Mouse (Mus musculus): Measurements from ENCODE around the gene Dolk. TPM values are rescaled to one million over a fixed set of nuclear protein-coding genes. Genes with fewer than 3 reads are reported as not detected.

The Dolk gene
- polyA plus RNA-seq (2012; rRNA removed) = 20.0 and 22.1 TPM in 2 replicates

GRCm38 (mm10) chr2:30286192-30287026 is at the start of gene Dolk, which contains the start of gene Nup188:
Gene Dolk (minus strand): TSS chr2:30286334.
Gene Nup188 (plus strand): TSS chr2:30286397.
- Histone ChIP-seq H3K4me1 (replicated peaks; ENCODE audit: control insufficient read depth, insufficient read depth, low read length) (peaks cover 17% of the 10 kb centered on the region), H3K36me3 (ENCODE audit: control insufficient read depth, insufficient read depth, low read length) (no peaks in the 10 kb centered on the region), H3K4me3 (ENCODE audit: control insufficient read depth, insufficient read depth, low read length) (peak within 1 kb of the TSS; percentile 80), H3K27me3 (ENCODE audit: control insufficient read depth, insufficient read depth, low read length) (no peaks in the 10 kb centered on the region), H3K27ac (ENCODE audit: control insufficient read depth, insufficient read depth, low read length) (no peak within 1 kb of the TSS)
- WGBS = under 1% methylated on average over 59 of the region's 68 CpGs
- peak; percentile 98 for DNase-seq
- TF ChIP-seq POLR2A (IDR thresholded peaks at IDR 0.05; ENCODE audit: control insufficient read depth, extremely low read depth, insufficient read depth, low read length, poor library complexity) = peak; percentile 86
- TF ChIP-seq CTCF (IDR thresholded peaks at IDR 0.05; ENCODE audit: borderline replicate concordance, control insufficient read depth, extremely low read depth, insufficient read depth, low read length, poor library complexity) = peak; percentile 60; the same call in 1 of the 2 replicates

- Histone ChIP-seq H3K27me3 (ENCODE audit: control insufficient read depth, insufficient read depth, low read length) (no peaks in the 10 kb centered on the region), H3K4me1 (replicated peaks; ENCODE audit: control insufficient read depth, insufficient read depth, low read length) (no peaks in the 10 kb centered on the region), H3K4me3 (ENCODE audit: control insufficient read depth, insufficient read depth, low read length) (no peak overlapping the region), H3K36me3 (ENCODE audit: control insufficient read depth, insufficient read depth, low read length) (peaks cover 74% of the 10 kb centered on the region), H3K27ac (ENCODE audit: control insufficient read depth, insufficient read depth, low read length) (no peak overlapping the region)
- 93% methylated on average over 2 of the region's 2 CpGs for WGBS
- DNase-seq = no peak
- TF ChIP-seq POLR2A (IDR thresholded peaks at IDR 0.05; ENCODE audit: control insufficient read depth, extremely low read depth, insufficient read depth, low read length, poor library complexity) = no peak
- no peak for TF ChIP-seq CTCF (IDR thresholded peaks at IDR 0.05; ENCODE audit: borderline replicate concordance, control insufficient read depth, extremely low read depth, insufficient read depth, low read length, poor library complexity)
These were observed 49.2 kb upstream of the Dolk start for GRCm38 (mm10) chr2:30335324-30335723.

GRCm38 (mm10) chr2:30328791-30329190 is 42.7 kb upstream of the Dolk start:
- TF ChIP-seq POLR2A (IDR thresholded peaks at IDR 0.05; ENCODE audit: control insufficient read depth, extremely low read depth, insufficient read depth, low read length, poor library complexity) (no peak), CTCF (IDR thresholded peaks at IDR 0.05; ENCODE audit: borderline replicate concordance, control insufficient read depth, extremely low read depth, insufficient read depth, low read length, poor library complexity) (no peak)
- Histone ChIP-seq H3K4me3 (ENCODE audit: control insufficient read depth, insufficient read depth, low read length) (no peak overlapping the region), H3K27me3 (ENCODE audit: control insufficient read depth, insufficient read depth, low read length) (no peaks in the 10 kb centered on the region), H3K27ac (ENCODE audit: control insufficient read depth, insufficient read depth, low read length) (no peak overlapping the region), H3K36me3 (ENCODE audit: control insufficient read depth, insufficient read depth, low read length) (peaks cover 75% of the 10 kb centered on the region), H3K4me1 (replicated peaks; ENCODE audit: control insufficient read depth, insufficient read depth, low read length) (no peaks in the 10 kb centered on the region)
- DNase-seq = no peak
- 87% methylated on average over 3 of the region's 3 CpGs for WGBS

GRCm38 (mm10) chr2:30327276-30327675 is 41.1 kb upstream of the Dolk start:
- 96% methylated on average over 7 of the region's 7 CpGs for WGBS
- no peak overlapping the region for H3K4me3 ChIP-seq (ENCODE audit: control insufficient read depth, insufficient read depth, low read length)
- no peaks in the 10 kb centered on the region for H3K4me1 ChIP-seq (replicated peaks; ENCODE audit: control insufficient read depth, insufficient read depth, low read length)
- H3K36me3 ChIP-seq (ENCODE audit: control insufficient read depth, insufficient read depth, low read length) = peaks cover 75% of the 10 kb centered on the region
- DNase-seq = no peak
- H3K27ac ChIP-seq (ENCODE audit: control insufficient read depth, insufficient read depth, low read length) = no peak overlapping the region
- no peak for TF ChIP-seq POLR2A (IDR thresholded peaks at IDR 0.05; ENCODE audit: control insufficient read depth, extremely low read depth, insufficient read depth, low read length, poor library complexity)
- no peak for TF ChIP-seq CTCF (IDR thresholded peaks at IDR 0.05; ENCODE audit: borderline replicate concordance, control insufficient read depth, extremely low read depth, insufficient read depth, low read length, poor library complexity)
- no peaks in the 10 kb centered on the region for H3K27me3 ChIP-seq (ENCODE audit: control insufficient read depth, insufficient read depth, low read length)

GRCm38 (mm10) chr2:30325296-30325695 is 39.2 kb upstream of the Dolk start:
- Histone ChIP-seq H3K27ac (ENCODE audit: control insufficient read depth, insufficient read depth, low read length) (no peak overlapping the region), H3K36me3 (ENCODE audit: control insufficient read depth, insufficient read depth, low read length) (peaks cover 68% of the 10 kb centered on the region), H3K27me3 (ENCODE audit: control insufficient read depth, insufficient read depth, low read length) (no peaks in the 10 kb centered on the region), H3K4me3 (ENCODE audit: control insufficient read depth, insufficient read depth, low read length) (no peak overlapping the region), H3K4me1 (replicated peaks; ENCODE audit: control insufficient read depth, insufficient read depth, low read length) (no peaks in the 10 kb centered on the region)
- WGBS = over 99% methylated on average over 5 of the region's 5 CpGs
- TF ChIP-seq POLR2A (IDR thresholded peaks at IDR 0.05; ENCODE audit: control insufficient read depth, extremely low read depth, insufficient read depth, low read length, poor library complexity) (no peak), CTCF (IDR thresholded peaks at IDR 0.05; ENCODE audit: borderline replicate concordance, control insufficient read depth, extremely low read depth, insufficient read depth, low read length, poor library complexity) (no peak)
- DNase-seq = no peak

GRCm38 (mm10) chr2:30323111-30323510 is 37.0 kb upstream of the Dolk start:
- DNase-seq = no peak
- Histone ChIP-seq H3K27ac (ENCODE audit: control insufficient read depth, insufficient read depth, low read length) (no peak overlapping the region), H3K27me3 (ENCODE audit: control insufficient read depth, insufficient read depth, low read length) (no peaks in the 10 kb centered on the region), H3K4me3 (ENCODE audit: control insufficient read depth, insufficient read depth, low read length) (no peak overlapping the region), H3K4me1 (replicated peaks; ENCODE audit: control insufficient read depth, insufficient read depth, low read length) (no peaks in the 10 kb centered on the region), H3K36me3 (ENCODE audit: control insufficient read depth, insufficient read depth, low read length) (peaks cover 70% of the 10 kb centered on the region)
- TF ChIP-seq POLR2A (IDR thresholded peaks at IDR 0.05; ENCODE audit: control insufficient read depth, extremely low read depth, insufficient read depth, low read length, poor library complexity) (no peak), CTCF (IDR thresholded peaks at IDR 0.05; ENCODE audit: borderline replicate concordance, control insufficient read depth, extremely low read depth, insufficient read depth, low read length, poor library complexity) (no peak)
- WGBS = 95% methylated on average over 7 of the region's 7 CpGs
